Mouse (Mus musculus): Measurements from ENCODE around the gene Ercc1. TPM values are rescaled to one million over a fixed set of nuclear protein-coding genes. Genes with fewer than 3 reads are reported as not detected.

Gene Ercc1
- 59.2 and 66.0 TPM in 2 replicates for polyA plus RNA-seq (2016; fragmentation: Nextera tagmentation; extraction: Ambion mirVana)

DNA sequence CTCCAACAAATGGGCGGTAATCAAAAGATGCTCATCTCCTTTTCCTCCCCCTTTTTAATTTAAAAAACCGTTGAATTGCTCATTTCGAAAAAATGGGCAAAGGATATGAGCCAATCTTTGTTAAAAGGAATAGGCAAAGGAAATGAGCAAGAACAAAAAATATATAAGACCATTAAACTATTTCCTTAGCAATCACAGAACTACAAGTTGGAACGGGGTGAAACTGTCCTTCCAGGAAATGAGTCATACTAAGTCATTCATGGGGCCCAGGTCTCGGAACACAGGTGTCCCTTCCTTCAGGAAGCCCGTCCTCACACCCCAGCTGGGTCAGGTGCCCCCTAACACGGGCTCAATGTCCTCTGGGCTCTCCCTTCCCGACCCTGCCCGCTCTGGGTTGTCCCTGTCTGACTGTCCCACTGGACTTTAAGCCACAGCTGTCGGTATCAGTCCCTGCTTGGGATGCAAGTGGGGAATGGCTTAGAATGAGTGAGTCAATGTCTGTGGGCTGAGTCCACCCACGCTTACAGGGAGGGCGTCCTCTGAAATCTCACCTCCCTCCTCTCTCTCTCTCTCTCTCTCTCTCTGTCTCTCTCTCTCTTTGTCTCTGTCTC, at the start of gene Ercc1:
Gene Ercc1 (plus strand): TSS at position 542 of the 611 bp plus-strand sequence.
- Histone ChIP-seq H3K27me3 (replicated peaks) (no peaks in the 10 kb centered on the region), H3K27ac (ENCODE audit: poor library complexity, severe bottlenecking) (peak within 1 kb of the TSS; percentile 72; the same call in 1 of the 2 replicates), H3K9me3 (replicated peaks) (no peaks in the 10 kb centered on the region), H3K4me1 (replicated peaks) (peaks cover 47% of the 10 kb centered on the region), H3K4me3 (peak within 1 kb of the TSS; percentile 65), H3K4me2 (peak within 1 kb of the TSS; percentile 86), H3K36me3 (peaks cover 21% of the 10 kb centered on the region), H3K9ac (peak within 1 kb of the TSS; percentile 73)
- 25% methylated on average over 11 of the region's 12 CpGs for WGBS
- ATAC-seq (ENCODE audit: insufficient number of reproducible peaks, low FRiP score): no peak

DNA sequence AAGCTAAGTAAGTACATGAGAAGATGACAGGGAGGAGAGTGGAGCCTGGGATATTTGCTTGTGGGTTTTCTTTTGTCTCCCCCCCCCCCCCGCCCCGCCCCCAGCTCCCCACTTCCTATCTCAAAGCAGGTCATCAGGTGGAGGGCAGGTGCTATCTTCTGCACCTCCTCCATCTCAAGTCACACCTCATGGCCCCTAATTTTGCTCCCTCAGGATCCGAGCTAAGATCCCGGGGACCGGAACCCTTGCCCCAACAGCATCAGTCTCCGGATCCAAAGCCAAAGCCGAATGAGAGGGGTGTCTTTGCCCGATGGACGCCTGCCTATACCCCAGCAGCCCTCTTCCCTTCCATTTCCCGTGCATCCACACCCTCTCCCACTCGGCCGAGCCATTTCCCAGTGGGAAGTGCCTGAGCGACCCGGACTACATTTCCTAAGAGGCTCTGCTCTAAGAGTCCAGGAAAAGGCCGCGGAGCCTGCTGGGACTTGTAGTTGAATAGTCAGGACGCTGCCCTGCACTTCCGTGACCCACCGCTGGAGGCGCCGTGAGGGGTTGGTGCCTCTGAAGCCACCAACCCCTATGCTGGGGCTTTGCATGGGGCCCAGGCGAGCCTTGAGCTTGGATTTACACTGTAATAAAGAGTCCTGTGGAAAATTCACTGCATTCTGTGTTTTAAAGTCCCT, 48.9 kb upstream of the Ercc1 start:
- peak overlapping the region; percentile 41 for H3K4me3 ChIP-seq
- no peaks in the 10 kb centered on the region for H3K27me3 ChIP-seq (replicated peaks)
- WGBS: 21% methylated on average over 22 of the region's 22 CpGs
- peak overlapping the region; percentile 71 for H3K4me2 ChIP-seq
- no peak overlapping the region for H3K27ac ChIP-seq (ENCODE audit: poor library complexity, severe bottlenecking)
- no peaks in the 10 kb centered on the region for H3K36me3 ChIP-seq
- ATAC-seq (ENCODE audit: insufficient number of reproducible peaks, low FRiP score): peak; percentile 53
- H3K4me1 ChIP-seq (replicated peaks): peaks cover 16% of the 10 kb centered on the region
- H3K9ac ChIP-seq: peak overlapping the region; percentile 68
- no peaks in the 10 kb centered on the region for H3K9me3 ChIP-seq (replicated peaks)

DNA sequence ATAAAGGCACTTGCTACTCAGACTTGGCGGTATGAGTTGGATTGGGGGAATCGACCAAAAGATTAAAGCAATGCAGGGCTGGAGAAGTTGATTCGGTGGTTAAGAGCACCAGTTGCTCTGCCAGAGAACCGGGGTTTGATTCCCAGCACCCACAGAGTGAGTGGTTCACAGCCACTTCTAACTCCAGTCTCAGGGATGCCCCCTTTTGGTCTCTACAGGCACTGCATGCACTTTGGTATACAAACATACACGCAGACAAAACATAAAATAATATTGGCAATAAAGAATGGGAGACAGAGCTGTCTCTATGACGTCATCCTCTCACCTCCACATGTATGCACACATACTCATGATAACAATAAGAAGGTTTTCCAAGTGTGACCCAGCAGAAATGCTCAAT, 47.5 kb upstream of the Ercc1 start:
- no peak overlapping the region for H3K4me2 ChIP-seq
- peaks cover 13% of the 10 kb centered on the region for H3K4me1 ChIP-seq (replicated peaks)
- 83% methylated on average over 6 of the region's 6 CpGs for WGBS
- no peak overlapping the region for H3K27ac ChIP-seq (ENCODE audit: poor library complexity, severe bottlenecking)
- H3K36me3 ChIP-seq: no peaks in the 10 kb centered on the region
- ATAC-seq (ENCODE audit: insufficient number of reproducible peaks, low FRiP score): no peak
- H3K9ac ChIP-seq: no peak overlapping the region
- peaks cover 6% of the 10 kb centered on the region; the same call in 1 of the 2 replicates for H3K27me3 ChIP-seq (replicated peaks)
- H3K9me3 ChIP-seq (replicated peaks): no peaks in the 10 kb centered on the region
- H3K4me3 ChIP-seq: no peak overlapping the region

DNA sequence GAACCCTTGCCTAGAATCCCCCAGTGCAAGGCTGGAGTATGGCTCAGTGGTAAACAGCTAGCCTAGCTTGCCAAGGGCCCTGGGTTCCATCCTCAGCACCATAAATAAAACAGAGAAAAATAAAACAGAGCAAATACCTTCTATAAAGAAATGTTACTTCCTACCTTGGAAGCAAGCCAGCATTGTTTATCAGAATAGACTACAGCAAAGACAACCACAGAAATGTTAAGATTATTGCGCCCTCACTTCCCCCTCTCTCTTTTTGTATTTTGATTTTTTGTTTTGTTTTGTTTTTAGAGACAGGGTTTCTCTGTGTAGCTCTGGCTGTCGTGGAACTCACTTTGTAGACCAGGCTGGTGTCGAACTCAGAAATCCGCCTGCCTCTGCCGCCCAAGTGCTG, 46.8 kb upstream of the Ercc1 start:
- ATAC-seq (ENCODE audit: insufficient number of reproducible peaks, low FRiP score): no peak

DNA sequence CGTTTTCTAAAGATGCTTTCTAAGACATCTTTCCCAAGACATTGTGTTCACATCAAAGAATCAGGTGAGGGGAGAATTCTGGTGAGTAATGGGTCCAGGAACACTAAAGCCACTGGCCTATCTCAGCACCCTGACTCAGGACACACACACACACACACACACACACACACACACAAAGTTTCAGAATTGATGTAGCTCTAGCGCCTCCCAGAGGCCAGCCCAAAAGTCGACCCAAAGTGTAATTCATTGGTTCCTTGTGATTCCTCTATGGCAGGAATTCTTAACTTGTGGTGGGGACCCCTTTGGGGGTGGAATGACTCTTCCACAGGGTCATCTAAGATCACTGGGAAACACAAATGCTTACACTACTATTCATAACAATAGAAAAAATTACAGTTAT, 45.4 kb upstream of the Ercc1 start:
- no peaks in the 10 kb centered on the region for H3K9me3 ChIP-seq (replicated peaks)
- no peak overlapping the region for H3K4me3 ChIP-seq
- 16% methylated on average over 3 of the region's 3 CpGs for WGBS
- no peak overlapping the region for H3K27ac ChIP-seq (ENCODE audit: poor library complexity, severe bottlenecking)
- no peak overlapping the region for H3K9ac ChIP-seq
- no peak for ATAC-seq (ENCODE audit: insufficient number of reproducible peaks, low FRiP score)
- H3K27me3 ChIP-seq (replicated peaks): peaks cover 28% of the 10 kb centered on the region
- no peaks in the 10 kb centered on the region for H3K36me3 ChIP-seq
- peaks cover 21% of the 10 kb centered on the region for H3K4me1 ChIP-seq (replicated peaks)
- no peak overlapping the region for H3K4me2 ChIP-seq

More for the DNA sequence above, 46.8 kb upstream of the Ercc1 start:
- Histone ChIP-seq H3K4me1 (replicated peaks) (peaks cover 13% of the 10 kb centered on the region), H3K9me3 (replicated peaks) (no peaks in the 10 kb centered on the region), H3K36me3 (no peaks in the 10 kb centered on the region), H3K4me3 (no peak overlapping the region), H3K27me3 (replicated peaks) (peaks cover 14% of the 10 kb centered on the region), H3K4me2 (no peak overlapping the region), H3K27ac (ENCODE audit: poor library complexity, severe bottlenecking) (no peak overlapping the region), H3K9ac (no peak overlapping the region)
- WGBS: 85% methylated on average over 5 of the region's 5 CpGs

DNA sequence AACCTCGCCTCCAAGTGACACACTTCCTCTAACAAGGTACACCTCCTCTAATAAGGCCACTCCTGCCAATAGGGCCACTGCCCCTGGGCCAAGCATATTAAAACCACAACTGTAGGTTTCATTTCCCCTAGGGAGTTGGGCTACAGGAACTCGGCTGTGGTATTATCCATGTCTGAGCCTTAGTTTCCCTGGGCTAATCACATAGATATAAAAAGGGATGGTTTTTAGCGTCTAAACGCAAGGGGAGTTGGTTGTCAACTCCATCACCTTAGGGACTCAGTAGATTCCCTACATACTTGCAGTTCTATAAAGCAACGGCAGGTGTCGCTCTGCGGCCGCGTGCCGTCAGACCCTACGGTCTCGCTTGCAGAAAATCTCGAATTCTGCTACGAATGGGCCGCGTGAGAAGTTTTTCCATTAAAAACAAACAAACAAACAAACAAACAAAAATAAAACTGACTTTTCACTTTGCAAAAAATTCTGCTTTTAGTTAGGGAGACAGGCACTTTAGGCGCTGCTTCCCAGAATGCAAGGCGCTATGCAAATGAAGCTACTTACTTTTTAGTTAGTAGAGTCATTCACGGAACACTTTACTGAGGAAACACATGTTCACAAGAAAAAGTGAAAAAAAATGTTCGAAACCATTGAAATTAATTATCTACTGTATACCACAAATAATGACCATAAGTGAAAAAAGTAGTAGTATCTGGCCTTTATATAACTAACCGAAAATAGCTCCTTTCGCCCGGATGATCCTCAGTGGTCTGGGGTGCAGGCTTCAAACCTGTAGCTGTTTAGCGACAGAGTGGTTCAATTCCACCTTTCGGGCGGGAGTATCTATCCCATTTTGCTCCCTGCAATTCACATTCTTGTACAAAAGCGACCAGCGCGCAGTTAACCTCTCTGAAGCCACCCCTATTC, 43.8 kb upstream of the Ercc1 start:
- Histone ChIP-seq H3K4me1 (replicated peaks) (peaks cover 29% of the 10 kb centered on the region), H3K9ac (no peak overlapping the region), H3K9me3 (replicated peaks) (no peaks in the 10 kb centered on the region), H3K27ac (ENCODE audit: poor library complexity, severe bottlenecking) (no peak overlapping the region), H3K27me3 (replicated peaks) (peaks cover 44% of the 10 kb centered on the region), H3K36me3 (no peaks in the 10 kb centered on the region), H3K4me3 (peak overlapping the region; percentile 48), H3K4me2 (peak overlapping the region; percentile 59)
- ATAC-seq (ENCODE audit: insufficient number of reproducible peaks, low FRiP score): peak; percentile 81
- WGBS: 0% methylated on average over 29 of the region's 29 CpGs

DNA sequence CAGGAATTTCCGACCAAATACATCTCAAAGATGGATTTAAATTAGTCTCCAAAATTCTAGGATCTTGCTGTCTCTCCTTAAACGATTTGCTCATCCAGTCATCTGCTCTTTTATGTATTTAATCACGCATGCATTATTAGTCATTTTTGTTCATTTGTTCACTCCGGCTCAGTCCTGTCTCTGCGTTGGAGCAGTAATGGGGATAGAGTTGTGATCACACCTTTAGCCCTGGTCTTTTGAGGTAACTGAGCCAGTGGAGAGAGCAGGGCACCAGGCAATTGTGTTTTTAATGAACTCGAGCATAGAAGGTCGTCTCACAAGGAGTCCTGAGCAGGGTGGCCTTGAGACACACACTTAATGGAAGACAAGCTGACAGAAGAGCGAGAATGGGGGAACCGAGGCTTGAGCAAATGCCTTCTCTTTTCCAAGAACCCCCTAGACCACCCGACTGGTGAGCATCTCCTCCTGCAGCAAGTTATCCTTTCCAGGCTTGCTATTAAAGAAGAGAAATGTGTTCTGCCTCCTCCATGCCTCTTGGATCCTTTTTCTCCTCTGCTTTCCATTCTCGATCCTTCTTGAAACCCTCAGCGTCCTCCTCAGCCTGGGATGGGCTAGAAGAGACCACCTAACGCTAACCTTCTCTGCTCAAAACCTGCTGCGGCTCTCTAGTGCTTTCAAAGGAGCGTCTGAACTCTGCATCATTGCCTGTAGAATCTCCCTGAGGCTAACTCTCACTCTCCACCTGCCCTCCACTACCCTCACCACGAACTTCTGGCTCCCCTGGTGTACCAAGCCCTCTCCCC, 42.9 kb upstream of the Ercc1 start:
- 12% methylated on average over 16 of the region's 16 CpGs for WGBS
- ATAC-seq (ENCODE audit: insufficient number of reproducible peaks, low FRiP score): no peak
- peak overlapping the region; percentile 59 for H3K4me2 ChIP-seq
- peak overlapping the region; percentile 53 for H3K9ac ChIP-seq
- no peak overlapping the region for H3K27ac ChIP-seq (ENCODE audit: poor library complexity, severe bottlenecking)
- H3K36me3 ChIP-seq: no peaks in the 10 kb centered on the region
- peaks cover 53% of the 10 kb centered on the region for H3K27me3 ChIP-seq (replicated peaks)
- H3K9me3 ChIP-seq (replicated peaks): no peaks in the 10 kb centered on the region
- peak overlapping the region; percentile 48 for H3K4me3 ChIP-seq
- H3K4me1 ChIP-seq (replicated peaks): peaks cover 29% of the 10 kb centered on the region

DNA sequence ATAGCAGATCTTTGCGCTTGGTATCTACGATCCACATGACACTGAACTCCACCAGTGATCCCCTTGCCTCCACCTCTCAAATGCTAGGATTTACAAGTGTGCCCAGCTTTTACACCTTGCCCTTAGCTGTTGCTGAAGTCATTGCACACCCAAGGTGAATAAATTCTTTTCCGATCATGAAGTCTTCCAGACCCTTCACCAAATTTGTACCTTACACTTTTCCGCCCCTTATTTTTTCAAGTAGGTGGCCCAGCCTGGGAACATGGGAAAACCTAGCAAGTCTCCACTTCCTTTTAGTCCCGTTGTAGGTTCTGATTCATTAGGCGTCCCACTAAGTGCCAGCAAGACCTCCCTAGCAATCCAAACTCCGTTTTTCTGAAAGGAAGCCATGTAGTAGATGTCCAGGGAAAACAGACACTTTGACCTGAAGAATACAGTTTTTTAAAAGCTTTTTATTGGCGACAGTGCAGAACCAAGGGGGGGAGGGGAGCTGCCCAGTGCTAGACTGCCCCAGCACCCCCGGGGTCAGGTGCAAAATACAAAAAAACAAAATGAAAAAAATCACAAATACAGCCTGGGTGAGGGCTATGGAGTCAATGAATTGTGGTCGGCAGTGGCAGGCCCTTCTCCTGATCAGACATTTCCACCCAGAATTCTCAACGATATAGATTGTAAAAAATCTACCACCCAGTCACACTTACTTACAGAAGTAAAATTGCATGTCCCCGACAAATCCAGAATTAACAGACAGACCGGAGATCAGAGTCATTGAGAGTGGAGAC, 42.1 kb upstream of the Ercc1 start:
- H3K4me3 ChIP-seq: peak overlapping the region; percentile 48; the same call in 1 of the 2 replicates
- peaks cover 30% of the 10 kb centered on the region for H3K4me1 ChIP-seq (replicated peaks)
- peak overlapping the region; percentile 53 for H3K9ac ChIP-seq
- peaks cover 60% of the 10 kb centered on the region for H3K27me3 ChIP-seq (replicated peaks)
- H3K9me3 ChIP-seq (replicated peaks): no peaks in the 10 kb centered on the region
- 49% methylated on average over 13 of the region's 13 CpGs for WGBS
- H3K4me2 ChIP-seq: peak overlapping the region; percentile 59; the same call in 1 of the 2 replicates
- no peak overlapping the region for H3K27ac ChIP-seq (ENCODE audit: poor library complexity, severe bottlenecking)
- H3K36me3 ChIP-seq: no peaks in the 10 kb centered on the region
- ATAC-seq (ENCODE audit: insufficient number of reproducible peaks, low FRiP score): no peak

DNA sequence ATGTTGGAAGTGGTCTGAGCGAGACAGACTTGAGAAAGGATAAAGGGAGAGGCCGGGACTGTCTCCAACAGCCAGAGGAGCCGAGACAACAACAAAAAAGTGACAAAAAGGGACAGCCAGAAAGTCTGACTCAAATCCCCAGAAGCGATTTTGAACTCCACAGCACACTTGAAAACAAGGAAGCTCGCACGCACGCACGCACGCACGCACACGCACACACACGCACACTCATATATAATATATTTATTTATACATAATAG, 41.6 kb upstream of the Ercc1 start:
- H3K9me3 ChIP-seq (replicated peaks): no peaks in the 10 kb centered on the region
- no peak for ATAC-seq (ENCODE audit: insufficient number of reproducible peaks, low FRiP score)
- H3K4me2 ChIP-seq: no peak overlapping the region
- H3K27ac ChIP-seq (ENCODE audit: poor library complexity, severe bottlenecking): no peak overlapping the region
- peaks cover 36% of the 10 kb centered on the region for H3K4me1 ChIP-seq (replicated peaks)
- 83% methylated on average over 12 of the region's 12 CpGs for WGBS
- no peaks in the 10 kb centered on the region for H3K36me3 ChIP-seq
- peaks cover 60% of the 10 kb centered on the region for H3K27me3 ChIP-seq (replicated peaks)
- no peak overlapping the region for H3K4me3 ChIP-seq
- no peak overlapping the region for H3K9ac ChIP-seq

DNA sequence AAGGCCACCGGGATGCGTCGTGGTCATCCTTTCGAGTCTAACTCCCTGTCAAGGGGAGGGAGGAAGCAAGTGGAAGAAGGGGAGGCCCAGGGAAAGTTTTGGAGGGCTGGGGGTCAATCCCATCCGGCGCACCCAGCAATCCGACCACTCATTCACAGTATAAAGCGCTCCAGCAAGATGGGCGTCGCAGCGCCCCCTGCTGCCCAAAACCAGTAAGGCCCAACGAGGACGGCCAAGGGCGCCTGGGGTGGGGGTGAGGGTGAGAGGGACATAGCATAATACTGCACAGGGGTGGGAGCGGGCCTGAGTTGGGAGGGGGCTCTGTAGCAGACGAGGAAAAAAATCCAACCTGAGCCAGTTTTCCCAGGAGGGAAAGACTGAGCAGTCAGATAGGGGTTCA, 40.8 kb upstream of the Ercc1 start:
- no peaks in the 10 kb centered on the region for H3K9me3 ChIP-seq (replicated peaks)
- no peaks in the 10 kb centered on the region for H3K36me3 ChIP-seq
- peaks cover 38% of the 10 kb centered on the region for H3K4me1 ChIP-seq (replicated peaks)
- peak overlapping the region; percentile 45 for H3K4me3 ChIP-seq
- H3K4me2 ChIP-seq: peak overlapping the region; percentile 71
- peak overlapping the region; percentile 54; the same call in 1 of the 2 replicates for H3K9ac ChIP-seq
- H3K27ac ChIP-seq (ENCODE audit: poor library complexity, severe bottlenecking): no peak overlapping the region
- WGBS: under 1% methylated on average over 16 of the region's 16 CpGs
- H3K27me3 ChIP-seq (replicated peaks): peaks cover 60% of the 10 kb centered on the region
- no peak for ATAC-seq (ENCODE audit: insufficient number of reproducible peaks, low FRiP score)

Measured in heart, embryonic 12.5 days (tissue).